Comparison of ENCODE assay signal across 8 mouse cellular contexts in the genomic region with DNA sequence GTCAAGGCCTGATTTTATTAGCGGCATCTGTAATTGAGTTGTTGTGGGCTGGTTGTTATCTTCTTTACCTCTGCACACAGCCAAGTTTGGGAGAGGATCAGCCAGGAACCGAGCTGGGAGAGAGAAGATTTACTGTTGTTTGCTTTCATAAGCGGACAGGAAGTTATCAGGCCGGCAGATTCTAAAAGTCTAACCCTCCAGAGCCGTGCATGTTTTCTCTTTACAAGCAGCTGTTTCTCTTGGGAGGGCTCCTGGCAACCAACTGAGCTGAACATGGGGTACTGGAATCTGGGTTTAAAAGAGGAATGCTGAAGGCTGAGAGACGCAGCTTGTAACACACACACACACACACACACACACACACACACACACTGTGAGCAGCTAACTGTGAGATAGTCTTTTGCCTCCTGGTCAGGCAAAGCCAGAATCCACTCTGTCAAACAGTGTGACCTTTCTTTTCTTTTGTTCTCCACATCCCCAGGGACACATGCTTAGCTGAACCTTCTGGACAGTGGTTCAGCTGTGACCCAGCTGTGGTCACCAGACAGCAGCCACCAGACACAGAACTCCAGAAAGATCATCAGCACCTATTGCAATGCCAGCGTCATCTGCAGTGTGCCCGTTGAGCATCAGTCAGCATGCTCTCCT.
DNase-seq lines count a peak whose midpoint lies in the region; ATAC-seq and TF ChIP-seq lines count a peak whose summit lies in the region.

No protein-coding gene starts in this region.

- DNase-seq in liver, adult 2 months (ENCODE audit: extremely low read depth, low read depth, low spot score), result peak; percentile 19
- no peak for DNase-seq in liver
- peak; percentile 98 for DNase-seq in heart, adult 11 months
- DNase-seq in lung, postnatal 14 days, result peak; percentile 23
- no peak for DNase-seq in thymus, adult 18-20 months
- no peak for DNase-seq in natural killer cell, adult 2 months (ENCODE audit: low spot score in 2 of 2)

- 0 out of 2 replicates have a peak overlapping the region, but pooled peaks have one; percentile 35 for H3K9ac ChIP-seq in liver, adult 2 months (ENCODE audit: low read depth, low read length)
- no peak overlapping the region for H3K9ac ChIP-seq in intestine, postnatal 0 days (ENCODE audit: low read depth, low read length)

- ATAC-seq in intestine, postnatal 0 days, result no peak

- peak overlapping the region; percentile 22; the same call in 1 of the 2 replicates for H3K27ac ChIP-seq in liver, adult 2 months (replicated peaks; ENCODE audit: insufficient read depth, low read depth, low read length)
- no peak overlapping the region for H3K27ac ChIP-seq in intestine, postnatal 0 days (ENCODE audit: low read depth, low read length)
- peak overlapping the region; percentile 14; the same call in 1 of the 2 replicates for H3K27ac ChIP-seq in testis, adult 2 months (ENCODE audit: control insufficient read depth, insufficient read depth, low read depth, low read length)

- H3K9me3 ChIP-seq in intestine, postnatal 0 days (ENCODE audit: control insufficient read depth), result no peaks in the 10 kb centered on the region

- peak overlapping the region; percentile 14; the same call in 1 of the 2 replicates for H3K4me2 ChIP-seq in intestine, postnatal 0 days (replicated peaks; ENCODE audit: low read depth)

- H3K27me3 ChIP-seq in liver, adult 2 months (ENCODE audit: control insufficient read depth, insufficient read depth, low read length), result no peaks in the 10 kb centered on the region
- no peaks in the 10 kb centered on the region for H3K27me3 ChIP-seq in intestine, postnatal 0 days (replicated peaks; ENCODE audit: control insufficient read depth, insufficient read depth, low read length)
- no peaks in the 10 kb centered on the region for H3K27me3 ChIP-seq in testis, adult 2 months (ENCODE audit: control insufficient read depth, insufficient read depth, low read length)

- WGBS in liver, adult 2 months, result 69% methylated on average over 8 of the region's 8 CpGs
- 29% methylated on average over 8 of the region's 8 CpGs for WGBS in intestine, postnatal 0 days

- no peaks in the 10 kb centered on the region for H3K79me2 ChIP-seq in liver, adult 2 months (ENCODE audit: control insufficient read depth, insufficient read depth, low read length)

- 0 out of 2 replicates have a peak, but pooled peaks cover 3% of the 10 kb centered on the region for H3K4me1 ChIP-seq in liver, adult 2 months (ENCODE audit: control insufficient read depth, insufficient read depth, low read length)
- 0 out of 2 replicates have a peak, but pooled peaks cover 4% of the 10 kb centered on the region for H3K4me1 ChIP-seq in intestine, postnatal 0 days (replicated peaks; ENCODE audit: control insufficient read depth, insufficient read depth, low read length)
- H3K4me1 ChIP-seq in testis, adult 2 months (ENCODE audit: control insufficient read depth, insufficient read depth, low read length), result no peaks in the 10 kb centered on the region

- TF ChIP-seq POLR2A in liver, adult 2 months (IDR thresholded peaks at IDR 0.05; ENCODE audit: extremely low read depth, insufficient read depth, low read length), result no peak
- TF ChIP-seq POLR2A in testis, adult 2 months (IDR thresholded peaks at IDR 0.05; ENCODE audit: control insufficient read depth, low read depth, low read length), result no peak

- H3K4me3 ChIP-seq in liver, adult 2 months (ENCODE audit: insufficient read depth, low read depth, low read length), result no peak overlapping the region
- H3K4me3 ChIP-seq in intestine, postnatal 0 days (ENCODE audit: low read depth, low read length), result no peak overlapping the region
- no peak overlapping the region for H3K4me3 ChIP-seq in testis, adult 2 months (ENCODE audit: control insufficient read depth, low read depth, low read length)

- H3K36me3 ChIP-seq in liver, adult 2 months (ENCODE audit: control insufficient read depth, insufficient read depth, low read length), result no peaks in the 10 kb centered on the region
- no peaks in the 10 kb centered on the region for H3K36me3 ChIP-seq in intestine, postnatal 0 days (ENCODE audit: control insufficient read depth, insufficient read depth)
- H3K36me3 ChIP-seq in testis, adult 2 months (ENCODE audit: control insufficient read depth, insufficient read depth, low read length), result no peaks in the 10 kb centered on the region

- no peak for TF ChIP-seq CTCF in liver, adult 2 months (IDR thresholded peaks at IDR 0.05; ENCODE audit: low read depth, low read length)
- TF ChIP-seq CTCF in intestine, postnatal 0 days (IDR thresholded peaks at IDR 0.05; ENCODE audit: low read depth), result no peak
- no peak for TF ChIP-seq CTCF in testis, adult 2 months (IDR thresholded peaks at IDR 0.05; ENCODE audit: control insufficient read depth, insufficient read depth, insufficient replicate concordance, low read depth, low read length)

Comparison
In these comparisons a context has a peak if more than half of its experiments do, and no peak if none do; other contexts are left out.
1. DNase-seq: peak in liver, adult 2 months (single experiment), heart, adult 11 months (single experiment) and lung, postnatal 14 days (single experiment); none in liver (single experiment), thymus, adult 18-20 months (0 of 2) and natural killer cell, adult 2 months (0 of 2).